Mouse (Mus musculus): Measurements from ENCODE around the gene Gas2l2. TPM values are rescaled to one million over a fixed set of nuclear protein-coding genes. Genes with fewer than 3 reads are reported as not detected.

The Gas2l2 gene
- polyA plus RNA-seq, 1 experiment, result not detected

- TF ChIP-seq CTCF (IDR thresholded peaks at IDR 0.05; ENCODE audit: control insufficient read depth, insufficient read depth, insufficient replicate concordance, low read depth, low read length) (no peak), POLR2A (IDR thresholded peaks at IDR 0.05; ENCODE audit: control insufficient read depth, low read depth, low read length) (no peak)
- H3K27ac ChIP-seq (ENCODE audit: control insufficient read depth, insufficient read depth, low read depth, low read length), result no peak overlapping the region
- H3K36me3 ChIP-seq (ENCODE audit: control insufficient read depth, insufficient read depth, low read length), result no peaks in the 10 kb centered on the region
- H3K4me3 ChIP-seq (ENCODE audit: control insufficient read depth, low read depth, low read length), result no peak overlapping the region
- no peaks in the 10 kb centered on the region for H3K27me3 ChIP-seq (ENCODE audit: control insufficient read depth, insufficient read depth, low read length)
- H3K4me1 ChIP-seq (ENCODE audit: control insufficient read depth, insufficient read depth, low read length), result peaks cover 13% of the 10 kb centered on the region
Observed at GRCm38 (mm10) chr11:83465976-83466375, 36.7 kb upstream of the Gas2l2 start.

GRCm38 (mm10) chr11:83462711-83463244 lies 33.5 kb upstream of the Gas2l2 start, which contains the start of gene Mmp28:
Mmp28 (minus strand) TSS chr11:83463071.
- H3K27ac ChIP-seq (ENCODE audit: control insufficient read depth, insufficient read depth, low read depth, low read length), result no peak within 1 kb of the TSS
- H3K4me3 ChIP-seq (ENCODE audit: control insufficient read depth, low read depth, low read length), result peak within 1 kb of the TSS; percentile 79
- H3K4me1 ChIP-seq (ENCODE audit: control insufficient read depth, insufficient read depth, low read length), result peaks cover 13% of the 10 kb centered on the region
- H3K36me3 ChIP-seq (ENCODE audit: control insufficient read depth, insufficient read depth, low read length), result no peaks in the 10 kb centered on the region
- H3K27me3 ChIP-seq (ENCODE audit: control insufficient read depth, insufficient read depth, low read length), result no peaks in the 10 kb centered on the region
- no peak for TF ChIP-seq POLR2A (IDR thresholded peaks at IDR 0.05; ENCODE audit: control insufficient read depth, low read depth, low read length)
- TF ChIP-seq CTCF (IDR thresholded peaks at IDR 0.05; ENCODE audit: control insufficient read depth, insufficient read depth, insufficient replicate concordance, low read depth, low read length), result no peak

- no peak overlapping the region for H3K4me3 ChIP-seq (ENCODE audit: control insufficient read depth, low read depth, low read length)
- no peaks in the 10 kb centered on the region for H3K36me3 ChIP-seq (ENCODE audit: control insufficient read depth, insufficient read depth, low read length)
- no peak overlapping the region for H3K27ac ChIP-seq (ENCODE audit: control insufficient read depth, insufficient read depth, low read depth, low read length)
- no peak for TF ChIP-seq POLR2A (IDR thresholded peaks at IDR 0.05; ENCODE audit: control insufficient read depth, low read depth, low read length)
- TF ChIP-seq CTCF (IDR thresholded peaks at IDR 0.05; ENCODE audit: control insufficient read depth, insufficient read depth, insufficient replicate concordance, low read depth, low read length), result no peak
- no peaks in the 10 kb centered on the region for H3K27me3 ChIP-seq (ENCODE audit: control insufficient read depth, insufficient read depth, low read length)
- peaks cover 13% of the 10 kb centered on the region for H3K4me1 ChIP-seq (ENCODE audit: control insufficient read depth, insufficient read depth, low read length)
Observed at GRCm38 (mm10) chr11:83461462-83462027, 32.3 kb upstream of the Gas2l2 start.

- Histone ChIP-seq H3K36me3 (ENCODE audit: control insufficient read depth, insufficient read depth, low read length) (no peaks in the 10 kb centered on the region), H3K27ac (ENCODE audit: control insufficient read depth, insufficient read depth, low read depth, low read length) (no peak overlapping the region), H3K4me3 (ENCODE audit: control insufficient read depth, low read depth, low read length) (no peak overlapping the region), H3K27me3 (ENCODE audit: control insufficient read depth, insufficient read depth, low read length) (no peaks in the 10 kb centered on the region), H3K4me1 (ENCODE audit: control insufficient read depth, insufficient read depth, low read length) (peaks cover 12% of the 10 kb centered on the region)
- TF ChIP-seq POLR2A (IDR thresholded peaks at IDR 0.05; ENCODE audit: control insufficient read depth, low read depth, low read length) (no peak), CTCF (IDR thresholded peaks at IDR 0.05; ENCODE audit: control insufficient read depth, insufficient read depth, insufficient replicate concordance, low read depth, low read length) (no peak)
Observed at GRCm38 (mm10) chr11:83457912-83458601, 28.8 kb upstream of the Gas2l2 start.

- no peak for TF ChIP-seq CTCF (IDR thresholded peaks at IDR 0.05; ENCODE audit: control insufficient read depth, insufficient read depth, insufficient replicate concordance, low read depth, low read length)
- TF ChIP-seq POLR2A (IDR thresholded peaks at IDR 0.05; ENCODE audit: control insufficient read depth, low read depth, low read length), result no peak
- H3K4me3 ChIP-seq (ENCODE audit: control insufficient read depth, low read depth, low read length), result no peak overlapping the region
- H3K27ac ChIP-seq (ENCODE audit: control insufficient read depth, insufficient read depth, low read depth, low read length), result no peak overlapping the region
- H3K36me3 ChIP-seq (ENCODE audit: control insufficient read depth, insufficient read depth, low read length), result no peaks in the 10 kb centered on the region
- peaks cover 4% of the 10 kb centered on the region for H3K4me1 ChIP-seq (ENCODE audit: control insufficient read depth, insufficient read depth, low read length)
- no peaks in the 10 kb centered on the region for H3K27me3 ChIP-seq (ENCODE audit: control insufficient read depth, insufficient read depth, low read length)
Observed at GRCm38 (mm10) chr11:83457257-83457656, 28.0 kb upstream of the Gas2l2 start.

- Histone ChIP-seq H3K27me3 (ENCODE audit: control insufficient read depth, insufficient read depth, low read length) (no peaks in the 10 kb centered on the region), H3K4me1 (ENCODE audit: control insufficient read depth, insufficient read depth, low read length) (peaks cover 3% of the 10 kb centered on the region; the same call in 1 of the 2 replicates), H3K27ac (ENCODE audit: control insufficient read depth, insufficient read depth, low read depth, low read length) (no peak overlapping the region), H3K4me3 (ENCODE audit: control insufficient read depth, low read depth, low read length) (no peak overlapping the region), H3K36me3 (ENCODE audit: control insufficient read depth, insufficient read depth, low read length) (no peaks in the 10 kb centered on the region)
- TF ChIP-seq CTCF (IDR thresholded peaks at IDR 0.05; ENCODE audit: control insufficient read depth, insufficient read depth, insufficient replicate concordance, low read depth, low read length) (no peak), POLR2A (IDR thresholded peaks at IDR 0.05; ENCODE audit: control insufficient read depth, low read depth, low read length) (no peak)
Observed at GRCm38 (mm10) chr11:83455608-83456007, 26.4 kb upstream of the Gas2l2 start.

- H3K4me1 ChIP-seq (ENCODE audit: control insufficient read depth, insufficient read depth, low read length), result peaks cover 3% of the 10 kb centered on the region; the same call in 1 of the 2 replicates
- no peak overlapping the region for H3K27ac ChIP-seq (ENCODE audit: control insufficient read depth, insufficient read depth, low read depth, low read length)
- no peak overlapping the region for H3K4me3 ChIP-seq (ENCODE audit: control insufficient read depth, low read depth, low read length)
- no peaks in the 10 kb centered on the region for H3K27me3 ChIP-seq (ENCODE audit: control insufficient read depth, insufficient read depth, low read length)
- H3K36me3 ChIP-seq (ENCODE audit: control insufficient read depth, insufficient read depth, low read length), result no peaks in the 10 kb centered on the region
- no peak for TF ChIP-seq CTCF (IDR thresholded peaks at IDR 0.05; ENCODE audit: control insufficient read depth, insufficient read depth, insufficient replicate concordance, low read depth, low read length)
- TF ChIP-seq POLR2A (IDR thresholded peaks at IDR 0.05; ENCODE audit: control insufficient read depth, low read depth, low read length), result no peak
Observed at GRCm38 (mm10) chr11:83454548-83454947, 25.3 kb upstream of the Gas2l2 start.

Data from testis, adult 2 months (tissue).